Mouse (Mus musculus): ENCODE results near the gene Sorcs2.
A peak's percentile ranks its signal among the peaks of the same experiment; 100 is the strongest.

Gene Sorcs2

GRCm38 (mm10) chr5:36178785-36179184 is 219.2 kb downstream of the Sorcs2 start:
- DNase-seq (ENCODE audit: low spot score in 2 of 2): no peak

- no peak for DNase-seq (ENCODE audit: low spot score in 2 of 2)
Observed at GRCm38 (mm10) chr5:36178215-36178614, 219.7 kb downstream of the Sorcs2 start.

- no peak for DNase-seq (ENCODE audit: low spot score in 2 of 2)
Observed at GRCm38 (mm10) chr5:36176873-36177272, 221.1 kb downstream of the Sorcs2 start.

- DNase-seq (ENCODE audit: low spot score in 2 of 2): no peak
Observed at GRCm38 (mm10) chr5:36176409-36176808, 221.5 kb downstream of the Sorcs2 start.

GRCm38 (mm10) chr5:36174569-36175115 is 223.3 kb downstream of the Sorcs2 start:
- DNase-seq (ENCODE audit: low spot score in 2 of 2): no peak

- no peak for DNase-seq (ENCODE audit: low spot score in 2 of 2)
Observed at GRCm38 (mm10) chr5:36168963-36169650, 228.8 kb downstream of the Sorcs2 start.

- DNase-seq (ENCODE audit: low spot score in 2 of 2): no peak
Observed at GRCm38 (mm10) chr5:36166346-36167013, 231.5 kb downstream of the Sorcs2 start.

GRCm38 (mm10) chr5:36165424-36166302 is 232.3 kb downstream of the Sorcs2 start:
- DNase-seq (ENCODE audit: low spot score in 2 of 2): no peak

- no peak for DNase-seq (ENCODE audit: low spot score in 2 of 2)
Observed at GRCm38 (mm10) chr5:36154879-36155485, 243.0 kb downstream of the Sorcs2 start.

GRCm38 (mm10) chr5:36153261-36153660 is 244.7 kb downstream of the Sorcs2 start:
- DNase-seq (ENCODE audit: low spot score in 2 of 2): no peak

GRCm38 (mm10) chr5:36151086-36151485 is 246.9 kb downstream of the Sorcs2 start:
- no peak for DNase-seq (ENCODE audit: low spot score in 2 of 2)

GRCm38 (mm10) chr5:36149098-36149497 is 248.8 kb downstream of the Sorcs2 start:
- no peak for DNase-seq (ENCODE audit: low spot score in 2 of 2)

- no peak for DNase-seq (ENCODE audit: low spot score in 2 of 2)
Observed at GRCm38 (mm10) chr5:36146589-36146988, 251.3 kb downstream of the Sorcs2 start.

GRCm38 (mm10) chr5:36144560-36144959 is 253.4 kb downstream of the Sorcs2 start:
- no peak for DNase-seq (ENCODE audit: low spot score in 2 of 2)

- DNase-seq (ENCODE audit: low spot score in 2 of 2): no peak
Observed at GRCm38 (mm10) chr5:36141676-36142255, 256.2 kb downstream of the Sorcs2 start.

GRCm38 (mm10) chr5:36141112-36141511 is 256.8 kb downstream of the Sorcs2 start:
- peak in 1 of 2 experiments; percentile 37 for DNase-seq (ENCODE audit: low spot score in 2 of 2)

GRCm38 (mm10) chr5:36139766-36140165 is 258.2 kb downstream of the Sorcs2 start:
- no peak for DNase-seq (ENCODE audit: low spot score in 2 of 2)

GRCm38 (mm10) chr5:36135874-36136542 is 261.9 kb downstream of the Sorcs2 start:
- peak in 1 of 2 experiments; percentile 23 for DNase-seq (ENCODE audit: low spot score in 2 of 2)

GRCm38 (mm10) chr5:36134302-36134701 is 263.6 kb downstream of the Sorcs2 start:
- DNase-seq (ENCODE audit: low spot score in 2 of 2): no peak

GRCm38 (mm10) chr5:36133893-36134292 is 264.0 kb downstream of the Sorcs2 start:
- no peak for DNase-seq (ENCODE audit: low spot score in 2 of 2)
